Mouse (Mus musculus) left cerebral cortex, postnatal 36 days (tissue): Measurements from ENCODE around the gene Slco4a1. TPM values are rescaled to one million over a fixed set of nuclear protein-coding genes. Genes with fewer than 3 reads are reported as not detected.

Experiments
- DNase-seq, 2 experiments: peaks; one replicate each; pipeline ENCODE4 v3.0.0; 2021 to 2022; ENCODE audit warnings: low spot score in 2 of 2, mixed read lengths in 1 of 2
- intact Hi-C: fragments of 180-260 bp; cut with DNase I; formaldehyde crosslinking; loops from one replicate; pipeline ENCODE4 v1.15.1; 2025
- total RNA-seq, 2 experiments: library from RNA; stranded (reverse); gene quantifications; 2 replicates each; pipeline ENCODE4 v1.2.3; 2021

Gene Slco4a1
- total RNA-seq, 2 experiments from 2014 or later: 1.4 to 1.8 TPM

DNA sequence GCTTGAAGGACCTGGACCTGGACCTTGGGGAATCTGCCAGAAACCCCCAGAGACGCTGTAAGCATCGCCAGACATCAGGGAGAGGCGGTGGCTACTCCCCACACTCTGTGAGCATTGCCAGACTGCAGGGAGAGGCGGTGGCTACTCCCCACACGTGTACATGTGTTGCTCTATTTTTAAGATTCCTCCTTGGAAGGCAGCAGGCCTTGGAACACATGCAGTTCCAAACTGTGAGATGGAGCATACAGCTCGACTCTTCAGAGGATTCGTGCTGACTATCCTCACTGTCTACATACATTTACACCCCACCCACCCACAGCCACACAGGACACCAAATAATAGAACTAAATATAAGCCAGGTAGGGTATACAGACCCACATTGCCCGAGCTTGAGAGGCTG is 39.9 kb downstream of the Slco4a1 start:
- DNase-seq: peak; percentile 63 to 68

DNA sequence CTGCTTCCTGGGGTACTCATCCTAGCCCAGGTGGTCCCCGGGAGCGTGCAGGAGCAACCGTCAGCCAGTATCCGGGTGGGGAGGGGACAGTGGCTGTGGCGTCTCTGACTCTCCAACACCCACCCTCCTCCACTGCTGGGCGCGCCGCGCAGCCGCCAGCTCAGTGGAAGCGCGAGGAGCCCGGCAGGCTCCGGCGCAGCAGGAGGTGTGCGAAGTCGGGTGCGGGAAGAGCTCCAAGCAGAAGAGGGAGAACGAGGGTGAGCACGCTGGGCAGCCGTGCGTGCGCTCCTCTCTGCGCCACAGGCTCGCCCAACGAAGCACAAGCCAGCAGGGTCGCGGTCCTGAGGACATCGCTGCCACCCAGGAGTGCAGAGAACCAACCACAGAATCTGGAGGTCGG is 43.7 kb downstream of the Slco4a1 start, which contains the start of gene Ntsr1:
Gene Ntsr1 (plus strand): TSS at position 236 of the 400 bp plus-strand sequence.
- peak; percentile 66 to 74 for DNase-seq
- intact Hi-C loops: no loop called here

More for the DNA sequence above, 39.9 kb downstream of the Slco4a1 start:
- intact Hi-C loops: no loop called here

DNA sequence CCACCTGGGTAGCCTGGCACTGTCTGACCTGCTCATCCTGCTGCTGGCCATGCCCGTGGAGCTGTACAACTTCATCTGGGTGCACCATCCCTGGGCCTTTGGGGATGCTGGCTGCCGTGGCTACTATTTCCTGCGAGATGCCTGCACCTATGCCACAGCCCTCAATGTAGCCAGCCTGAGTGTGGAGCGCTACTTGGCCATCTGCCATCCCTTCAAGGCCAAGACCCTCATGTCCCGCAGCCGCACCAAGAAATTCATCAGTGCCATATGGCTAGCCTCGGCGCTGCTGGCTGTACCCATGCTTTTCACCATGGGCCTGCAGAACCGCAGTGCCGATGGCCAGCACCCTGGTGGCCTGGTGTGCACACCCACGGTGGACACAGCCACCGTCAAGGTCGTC is 44.7 kb downstream of the Slco4a1 start:
- intact Hi-C loops: no loop called here
- peak in 1 of 2 experiments; percentile 9 for DNase-seq

DNA sequence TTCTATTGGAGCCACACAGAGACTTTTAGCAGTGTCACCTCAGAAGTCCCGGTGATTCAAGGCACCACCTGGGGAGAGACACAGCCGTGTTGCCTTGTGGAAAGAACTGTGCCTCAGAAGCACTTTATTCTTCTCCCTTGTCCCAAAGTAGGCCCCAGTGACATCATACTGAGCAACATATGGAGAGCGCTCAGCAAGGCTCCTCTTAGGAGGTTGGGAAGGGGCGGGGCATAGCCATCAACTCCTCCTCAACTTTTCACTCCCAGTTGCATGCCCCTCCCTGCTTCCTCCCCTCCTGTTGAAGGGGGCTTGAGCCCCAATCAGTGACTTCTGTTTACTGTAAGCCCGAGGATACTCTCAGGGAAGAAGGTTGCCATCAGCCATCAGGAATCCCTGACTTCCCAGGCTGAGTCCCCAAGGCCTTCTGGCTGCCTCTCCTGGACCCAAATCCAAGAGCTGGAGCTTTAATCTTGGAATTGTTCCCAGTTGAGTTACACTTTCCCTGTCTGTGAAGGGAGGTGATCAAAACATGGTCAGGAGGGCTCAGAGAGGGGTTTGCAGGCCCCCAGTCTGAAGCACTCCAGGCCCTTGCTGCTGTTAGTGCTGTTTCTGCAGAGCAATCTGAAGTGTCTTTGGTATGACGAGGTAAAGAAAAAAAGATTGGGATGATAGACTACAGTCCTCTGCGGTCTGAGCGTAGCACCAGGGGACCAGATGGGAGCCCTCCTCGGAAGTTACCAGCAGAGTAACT is 45.3 kb downstream of the Slco4a1 start:
- intact Hi-C loops: no loop called here
- peak in 1 of 2 experiments; percentile 26 for DNase-seq

DNA sequence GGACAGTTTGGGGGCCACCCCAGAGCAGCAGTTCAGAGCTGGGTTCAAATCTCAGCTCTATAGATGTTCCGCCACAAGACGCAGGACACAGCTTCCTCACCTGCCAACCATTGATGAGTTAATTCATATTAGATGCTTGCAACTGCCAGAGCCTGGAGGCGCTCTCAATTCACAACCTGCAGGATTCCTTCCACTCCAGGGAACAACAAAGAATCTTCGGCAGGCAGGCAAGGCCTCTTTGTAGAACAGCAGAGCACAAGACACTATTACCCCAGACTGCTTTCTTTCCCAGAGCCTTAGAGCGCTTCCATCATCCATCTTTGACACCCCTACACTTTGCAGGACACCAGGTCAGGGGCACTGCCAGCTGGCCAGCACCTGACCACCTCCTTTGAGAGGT is 50.2 kb downstream of the Slco4a1 start:
- intact Hi-C loops: no loop called here
- no peak for DNase-seq

DNA sequence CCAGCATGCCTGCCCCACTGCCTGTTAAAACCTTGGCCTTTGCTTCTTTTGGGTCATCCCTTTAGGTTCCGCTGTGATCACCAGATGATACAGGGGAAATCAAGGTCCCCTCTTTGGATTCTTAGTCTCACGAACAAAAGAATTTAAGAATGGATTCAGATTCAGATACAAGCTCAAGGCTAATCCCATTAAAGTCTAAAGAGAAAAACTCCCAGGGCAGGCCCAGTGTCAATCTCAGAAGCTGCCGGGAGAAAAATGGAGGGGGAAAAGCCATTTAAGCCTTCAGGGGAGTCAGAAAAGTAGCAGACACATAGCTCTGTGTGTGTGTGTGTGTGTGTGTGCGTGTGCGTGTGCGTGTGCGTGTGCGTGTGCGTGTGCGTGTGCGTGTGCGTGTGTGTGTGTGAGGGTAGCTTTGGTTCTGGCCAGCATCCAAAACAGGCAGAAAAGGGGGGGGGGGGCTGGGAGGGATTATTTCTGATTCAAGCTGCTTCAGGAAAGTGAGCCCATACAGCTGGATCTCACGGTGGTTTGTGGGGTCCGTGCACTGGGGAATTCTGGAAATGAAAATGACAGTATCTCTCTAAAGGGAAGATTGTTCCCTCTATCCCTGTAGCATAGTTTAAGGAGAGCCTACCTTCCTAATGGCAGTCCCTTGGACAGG is 52.5 kb downstream of the Slco4a1 start:
- intact Hi-C loops: no loop called here

DNA sequence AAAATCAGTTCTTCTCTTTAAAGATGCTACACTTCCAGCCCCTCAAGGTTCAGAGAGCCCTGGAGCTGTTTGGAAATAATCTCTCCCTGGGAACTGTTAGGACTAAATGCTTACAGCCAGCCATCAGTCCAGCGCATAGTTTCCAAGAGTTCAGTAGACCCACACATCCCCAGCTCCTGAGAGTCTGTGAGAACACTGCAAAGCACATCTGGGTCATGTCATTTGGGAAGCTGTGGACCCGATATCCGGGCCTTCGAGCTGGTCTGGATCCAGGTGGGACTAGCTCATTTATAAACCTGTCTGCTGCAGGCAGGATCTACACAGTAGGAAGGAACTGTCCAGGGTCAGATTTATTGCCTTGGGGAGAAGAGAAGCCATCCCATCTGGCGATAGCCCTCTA is 54.8 kb downstream of the Slco4a1 start:
- DNase-seq: no peak
- intact Hi-C loops: no loop called here

More for the DNA sequence above, 52.5 kb downstream of the Slco4a1 start:
- no peak for DNase-seq

DNA sequence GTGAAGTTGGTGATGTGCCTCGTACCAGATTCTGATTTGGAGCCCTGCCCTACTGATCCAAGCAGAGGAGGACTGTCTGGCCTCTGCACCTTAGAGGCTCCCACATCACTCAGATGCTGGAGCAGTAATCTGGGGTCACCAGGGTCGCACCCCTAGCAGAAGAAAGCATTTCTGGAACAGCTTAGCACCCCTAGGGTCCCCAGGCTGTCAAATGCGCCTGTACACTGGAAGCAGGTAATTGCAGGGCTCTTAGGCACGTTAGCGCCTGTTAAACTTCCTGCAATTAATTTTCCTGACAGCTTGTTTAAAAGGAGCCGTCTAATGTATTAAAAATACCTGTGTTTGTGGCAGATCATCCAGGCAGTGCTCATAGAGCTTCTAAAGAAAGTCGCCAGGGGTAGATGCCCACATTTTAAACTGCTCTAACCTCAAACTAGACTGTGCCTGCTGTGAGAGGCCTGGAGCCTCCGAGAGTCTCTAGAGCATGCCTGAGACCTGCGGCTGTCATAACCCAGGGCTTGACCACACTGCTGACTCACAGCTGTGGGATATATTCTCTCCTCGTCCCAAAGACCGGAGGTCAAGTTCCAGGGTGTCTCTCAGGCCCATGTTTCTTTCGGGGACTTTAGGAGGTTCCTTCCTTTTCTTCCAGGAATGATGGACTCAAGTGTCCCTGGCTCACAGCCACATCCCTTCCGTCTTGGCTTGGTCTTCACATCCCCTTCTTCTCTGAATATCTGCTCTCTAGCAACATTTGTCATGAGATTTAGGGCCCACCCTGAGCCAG is 56.0 kb downstream of the Slco4a1 start:
- intact Hi-C loops: no loop called here

DNA sequence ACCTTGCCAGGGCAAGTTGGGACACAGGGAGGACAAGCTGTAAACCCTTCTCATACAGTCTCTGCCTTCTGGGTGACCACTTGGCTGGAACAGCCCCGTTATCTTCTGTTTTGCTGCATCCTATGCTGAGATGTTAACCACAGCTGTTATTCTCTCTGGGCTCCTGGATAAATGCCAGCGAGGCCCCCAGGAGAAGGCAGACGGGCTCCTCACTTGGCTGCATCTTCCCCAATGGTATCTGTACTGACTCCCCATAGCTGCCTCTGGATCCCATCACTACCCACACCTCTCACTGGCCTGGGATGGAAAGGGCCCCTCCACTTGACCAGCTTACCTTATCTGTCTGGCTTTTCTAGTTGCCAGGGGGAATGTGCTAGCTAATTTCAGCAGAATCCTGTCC is 57.0 kb downstream of the Slco4a1 start:
- no peak for DNase-seq
- intact Hi-C loops: no loop called here

More for the DNA sequence above, 56.0 kb downstream of the Slco4a1 start:
- no peak for DNase-seq

DNA sequence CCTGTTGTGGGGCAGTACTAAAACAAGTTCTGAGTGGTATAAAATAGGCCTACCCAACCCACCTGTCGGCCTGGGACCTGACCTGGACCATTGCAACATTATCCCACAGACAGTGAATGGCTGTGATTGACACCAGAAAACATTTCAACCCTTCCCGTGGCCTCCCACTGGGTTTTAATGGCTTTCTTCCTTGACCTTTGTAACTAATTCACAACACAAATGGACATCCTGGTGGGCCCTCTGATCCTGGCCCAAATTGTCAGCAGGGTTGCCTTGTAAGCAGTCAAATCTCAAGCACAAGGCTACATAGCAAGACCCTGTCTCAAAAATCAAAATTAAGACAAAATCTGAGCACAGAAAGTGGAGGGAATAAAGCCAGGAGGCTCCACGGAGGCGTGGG is 57.8 kb downstream of the Slco4a1 start:
- intact Hi-C loops: no loop called here
- no peak for DNase-seq

DNA sequence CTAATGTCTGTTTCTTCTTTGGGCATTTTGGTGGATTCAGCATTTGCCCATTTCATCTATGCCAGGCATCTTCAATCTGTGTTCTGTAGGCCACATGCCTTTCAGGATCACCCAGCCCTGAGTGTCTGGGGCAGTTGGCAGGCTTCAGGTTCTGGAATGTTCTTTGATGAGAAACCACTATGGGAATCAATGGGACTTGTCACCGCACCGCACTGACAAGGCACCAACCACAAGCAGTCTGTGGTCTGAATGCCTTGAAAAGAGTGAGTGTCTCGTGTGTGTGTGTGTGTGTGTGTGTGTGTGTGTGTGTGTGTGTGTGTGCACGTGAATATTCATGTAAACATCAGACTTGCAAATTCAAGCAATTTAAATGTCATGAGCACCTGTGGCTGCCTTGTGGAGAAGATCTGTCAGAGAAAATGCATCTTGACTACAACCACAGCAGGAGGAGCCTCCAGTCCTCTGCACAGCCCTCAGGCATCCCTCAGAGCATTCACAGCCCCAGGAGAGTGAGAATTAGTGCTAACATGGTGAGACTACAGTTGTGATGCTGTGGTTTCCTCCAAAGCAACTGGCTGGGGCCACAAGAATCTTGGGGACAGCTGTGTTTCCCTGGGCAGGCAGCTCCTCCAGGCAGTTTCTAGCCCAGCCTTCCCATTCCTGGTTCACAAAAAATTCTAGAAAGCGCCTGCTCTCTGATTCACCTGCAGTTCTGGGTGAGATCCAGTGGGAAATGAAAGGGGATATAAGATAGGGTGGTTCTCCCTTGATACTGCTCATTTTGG is 65.6 kb downstream of the Slco4a1 start:
- DNase-seq: no peak
- intact Hi-C loops: no loop called here

DNA sequence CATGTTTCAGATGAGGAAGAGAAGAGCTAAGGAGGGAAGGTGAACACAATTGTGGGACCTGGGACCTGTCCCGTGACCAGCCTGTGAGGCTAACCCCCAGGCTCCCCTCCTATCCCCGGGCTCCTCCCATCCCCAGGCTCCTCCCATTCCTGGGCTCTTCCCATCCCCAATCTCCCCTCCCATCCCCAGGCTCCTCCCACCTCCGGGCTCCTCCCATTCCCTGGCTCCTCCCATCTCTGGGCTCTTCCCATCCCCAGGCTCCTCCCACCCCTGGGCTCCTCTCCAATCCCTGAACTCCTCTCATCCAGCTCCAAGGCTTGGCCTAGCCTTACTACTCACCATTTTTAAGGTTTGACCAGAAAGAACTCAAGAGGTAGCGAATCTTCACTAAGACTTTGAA is 66.8 kb downstream of the Slco4a1 start:
- no peak for DNase-seq

More for the DNA sequence above, 66.8 kb downstream of the Slco4a1 start:
- intact Hi-C loops: no loop called here

Other genes starting within 250 kb of the Slco4a1 start
- 1 to 10 TPM; 6.3 to 7.2 TPM for gene Lama5, start 230.4 kb upstream of the Slco4a1 start, total RNA-seq
- 100 to 1,000 TPM; 622 to 695 TPM for gene Rps21, start 198.9 kb upstream of the Slco4a1 start, total RNA-seq
- gene Cables2, start 182.7 kb upstream of the Slco4a1 start, total RNA-seq: 10 to 100 TPM; 26.5 to 31.7 TPM
- not detected for gene Rbbp8nl, start 166.4 kb upstream of the Slco4a1 start, total RNA-seq
- gene Gata5, start 121.5 kb upstream of the Slco4a1 start, total RNA-seq: not detected
- 1 to 10 TPM; 6.9 to 7.4 TPM for gene Ntsr1, start 43.7 kb downstream of the Slco4a1 start, total RNA-seq
- gene Mrgbp, start 125.1 kb downstream of the Slco4a1 start, total RNA-seq: 10 to 100 TPM; 15.3 to 17.7 TPM
- 10 to 100 TPM; 36.7 to 38.0 TPM for gene Ogfr, start 133.0 kb downstream of the Slco4a1 start, total RNA-seq
- 1 to 10 TPM; 8.2 to 9.2 TPM for gene Col9a3, start 141.5 kb downstream of the Slco4a1 start, total RNA-seq
- gene Tcfl5, start 186.5 kb downstream of the Slco4a1 start, total RNA-seq: 1 to 10 TPM in 1 of 2 experiments, under 1 TPM in 1; 0.81 to 1.0 TPM